Mouse (Mus musculus) ES-Bruce4 (cell line): Measurements from ENCODE around the gene Gm11938.

Source experiments
- CTCF ChIP-seq: IDR thresholded peaks from one replicate; pipeline ENCODE4 v1.8.1; 2011; ENCODE audit warnings: low read depth, low read length
- EP300 ChIP-seq: IDR thresholded peaks from 2 replicates; pipeline ENCODE4 v1.6.1; 2011; ENCODE audit warnings: low read depth, low read length; ENCODE audit not compliant: insufficient read depth
- POLR2A ChIP-seq: IDR thresholded peaks from one replicate; pipeline ENCODE4 v1.8.1; 2011; ENCODE audit warnings: low read length; ENCODE audit not compliant: insufficient read depth

DNA sequence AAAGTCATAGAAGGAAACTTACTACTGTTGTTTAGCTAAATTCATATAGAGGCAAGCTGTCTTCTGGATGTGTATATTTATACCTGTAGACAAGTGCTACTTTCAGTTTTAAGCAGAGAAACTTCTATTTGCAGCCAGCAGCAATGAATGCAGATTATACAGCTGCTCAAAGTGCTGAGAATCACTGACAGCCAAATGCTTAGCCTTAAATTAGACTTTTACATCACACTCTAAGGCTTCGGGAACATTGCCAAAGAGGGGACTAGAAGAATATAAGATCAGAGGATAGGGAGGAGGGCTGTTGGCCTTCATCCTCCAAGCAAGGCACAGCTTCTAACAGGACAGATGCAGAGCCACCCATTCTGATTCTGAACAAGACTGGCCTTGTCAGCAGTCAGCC, 34.0 kb upstream of the Gm11938 start:
- TF ChIP-seq CTCF = no peak
- no peak for TF ChIP-seq POLR2A
- no peak for TF ChIP-seq EP300
